In genomic region chr2:45277602-45278001, GRCm38 (mm10) we compare ENCODE assay signal across 22 mouse cellular contexts.
DNase-seq lines count a peak whose midpoint lies in the region; ATAC-seq and TF ChIP-seq lines count a peak whose summit lies in the region.
"Had no signal": no experiment of that assay in that cellular context is flagged by ENCODE, and none has a peak within 500 bp of the region (broad histone marks: within the 10 kb centered on the region; RNA-seq: fewer than 3 reads in every experiment).

No protein-coding gene starts in this region.

- TF ChIP-seq POLR2A in CH12.LX (IDR thresholded peaks at IDR 0.05; ENCODE audit: low read depth, low read length), result no peak

- no peaks in the 10 kb centered on the region for H3K36me3 ChIP-seq in CH12.LX (replicated peaks in 1 of 2; ENCODE audit: control insufficient read depth in 1 of 2, insufficient read depth in 1 of 2, low read length in 1 of 2)
- H3K36me3 ChIP-seq in hindbrain, embryonic 10.5 days, result no peaks in the 10 kb centered on the region
- H3K36me3 ChIP-seq: G1E; heart, embryonic 13.5 days; hindbrain, embryonic 13.5 days; neural tube, embryonic 15.5 days had no signal

- WGBS in hindbrain, embryonic 10.5 days, result 92% methylated on average over 2 of the region's 2 CpGs

- no peak overlapping the region for H3K27ac ChIP-seq in CH12.LX (ENCODE audit: insufficient read depth, low read depth)
- H3K27ac ChIP-seq in hindbrain, embryonic 10.5 days, result no peak overlapping the region
- H3K27ac ChIP-seq: heart, embryonic 13.5 days; hindbrain, embryonic 13.5 days; kidney, postnatal 0 days; neural tube, embryonic 15.5 days had no signal

- no peaks in the 10 kb centered on the region for H3K27me3 ChIP-seq in CH12.LX (replicated peaks)
- no peaks in the 10 kb centered on the region for H3K27me3 ChIP-seq in hindbrain, embryonic 10.5 days (ENCODE audit: insufficient read depth, poor library complexity, severe bottlenecking)
- H3K27me3 ChIP-seq: heart, embryonic 13.5 days; hindbrain, embryonic 13.5 days; neural tube, embryonic 15.5 days had no signal

- no peak for TF ChIP-seq EP300 in CH12.LX (IDR thresholded peaks at IDR 0.05; ENCODE audit: low read length)

- dilution Hi-C loops in CH12.LX (cut with MboI; ENCODE audit: extremely low pct_ligation_motif_present, extremely low pct_unique_long_range_greater_than_20kb, low sequenced_read_pairs), result no loop called here

- H3K4me3 ChIP-seq in CH12.LX (replicated peaks in 1 of 3; ENCODE audit: low read depth in 2 of 3, low read length in 2 of 3, poor library complexity in 1 of 3), result no peak overlapping the region
- no peak overlapping the region for H3K4me3 ChIP-seq in hindbrain, embryonic 10.5 days
- H3K4me3 ChIP-seq: heart, embryonic 13.5 days; hindbrain, embryonic 13.5 days; neural tube, embryonic 15.5 days had no signal

- peak; percentile 24 for ATAC-seq in common myeloid progenitor, adult 5-6 weeks (replicated peaks; ENCODE audit: low read depth, poor library complexity, severe bottlenecking)
- ATAC-seq in neutrophil, adult 5-6 weeks (ENCODE audit: extremely low read depth, insufficient number of reproducible peaks, low FRiP score, poor library complexity, severe bottlenecking), result peak; percentile 17; the same call in 1 of the 2 replicates
- ATAC-seq: forebrain, postnatal 0 days had no signal

- H3K79me2 ChIP-seq in CH12.LX (replicated peaks; ENCODE audit: control insufficient read depth, extremely low read depth, insufficient read depth, poor library complexity, severe bottlenecking), result no peaks in the 10 kb centered on the region

- H3K9ac ChIP-seq in CH12.LX (ENCODE audit: insufficient read depth, low read depth), result no peak overlapping the region
- H3K9ac ChIP-seq: forebrain, postnatal 0 days; heart, embryonic 13.5 days; hindbrain, embryonic 13.5 days; neural tube, embryonic 15.5 days had no signal

- no peak for TF ChIP-seq RAD21 in CH12.LX (IDR thresholded peaks at IDR 0.05; ENCODE audit: low read depth, low read length)

- no peak for TF ChIP-seq CTCF in CH12.LX (conservative IDR thresholded peaks at IDR 0.05 in 1 of 2, IDR thresholded peaks at IDR 0.05 in 1 of 2; ENCODE audit: low read depth in 2 of 2, low read length in 2 of 2)

- peak; percentile 34 for DNase-seq in layer of hippocampus, adult 9-11 months
- no peak for DNase-seq in layer of hippocampus, adult 18-20 months (ENCODE audit: low spot score in 2 of 2)
- DNase-seq in CH12.LX (ENCODE audit: extremely low read depth), result peak; percentile 15
- DNase-seq in hindbrain, embryonic 10.5 days (ENCODE audit: low spot score), result no peak
- DNase-seq in urinary bladder, postnatal 4 days (ENCODE audit: low spot score in 2 of 2), result no peak
- DNase-seq: adrenal gland, adult 8-10 months; cerebellum, adult 11 months; cerebellum, adult 9-11 months; forebrain, postnatal 0 days; gastrocnemius, postnatal 14 days; heart, postnatal 14 days; kidney, adult 18-20 months; right cerebral cortex, postnatal 14 days; thymus, postnatal 25 days had no signal

- no peak overlapping the region for H3K4me2 ChIP-seq in CH12.LX (ENCODE audit: insufficient read depth, low read depth, poor library complexity, severe bottlenecking)
- H3K4me2 ChIP-seq: heart, embryonic 13.5 days; hindbrain, embryonic 13.5 days; midbrain, embryonic 11.5 days; neural tube, embryonic 15.5 days had no signal

- in situ Hi-C loops in CH12.LX (cut with MboI; ENCODE audit: low pct_ligation_motif_present, low pct_unique_long_range_greater_than_20kb, low sequenced_read_pairs), result no loop called here

- peaks cover 7 to 47% of the 10 kb centered on the region in 2 experiments; a peak in 3 of 4 replicates for H3K4me1 ChIP-seq in CH12.LX (ENCODE audit: control insufficient read depth in 1 of 2, insufficient read depth in 2 of 2)
- no peaks in the 10 kb centered on the region for H3K4me1 ChIP-seq in hindbrain, embryonic 10.5 days (replicated peaks)
- H3K4me1 ChIP-seq: heart, embryonic 13.5 days; hindbrain, embryonic 13.5 days; neural tube, embryonic 15.5 days had no signal

- H3K9me3 ChIP-seq in CH12.LX (replicated peaks; ENCODE audit: low read length), result no peaks in the 10 kb centered on the region
- no peaks in the 10 kb centered on the region for H3K9me3 ChIP-seq in hindbrain, embryonic 10.5 days
- H3K9me3 ChIP-seq: G1E; heart, embryonic 13.5 days; hindbrain, embryonic 13.5 days; neural tube, embryonic 15.5 days had no signal

TF ChIP-seq in CH12.LX, 34 proteins besides CTCF, POLR2A, EP300 and RAD21:
- TF ChIP-seq ELF1 (IDR thresholded peaks at IDR 0.05; ENCODE audit: low read depth, low read length), result no peak
- no peak for TF ChIP-seq SMC3 (IDR thresholded peaks at IDR 0.05; ENCODE audit: low read depth, low read length)
- TF ChIP-seq MEF2A (IDR thresholded peaks at IDR 0.05; ENCODE audit: borderline replicate concordance, low read depth, low read length), result no peak
- no peak for TF ChIP-seq GABPA (IDR thresholded peaks at IDR 0.05; ENCODE audit: insufficient replicate concordance, low read depth, low read length)
- TF ChIP-seq SIN3A (IDR thresholded peaks at IDR 0.05; ENCODE audit: low read length), result no peak
- no peak for TF ChIP-seq CHD2 (IDR thresholded peaks at IDR 0.05; ENCODE audit: low read length)
- TF ChIP-seq MYC (IDR thresholded peaks at IDR 0.05; ENCODE audit: low read depth, low read length), result no peak
- TF ChIP-seq MAZ (IDR thresholded peaks at IDR 0.05; ENCODE audit: low read depth, low read length), result no peak
- TF ChIP-seq MAFK (IDR thresholded peaks at IDR 0.05; ENCODE audit: insufficient replicate concordance, low read length), result no peak
- no peak for TF ChIP-seq KAT2A (IDR thresholded peaks at IDR 0.05; ENCODE audit: insufficient replicate concordance, low read length)
- no peak for TF ChIP-seq JUND (conservative IDR thresholded peaks at IDR 0.05; ENCODE audit: low read depth, low read length)
- TF ChIP-seq HCFC1 (IDR thresholded peaks at IDR 0.05; ENCODE audit: low read depth, low read length), result no peak
- TF ChIP-seq ZMIZ1 (IDR thresholded peaks at IDR 0.05; ENCODE audit: low read depth, low read length), result no peak
- no peak for TF ChIP-seq ZC3H11A (IDR thresholded peaks at IDR 0.05; ENCODE audit: low read depth, low read length)
- no peak for TF ChIP-seq CHD1 (IDR thresholded peaks at IDR 0.05; ENCODE audit: low read depth, low read length)
- TF ChIP-seq NRF1 (IDR thresholded peaks at IDR 0.05; ENCODE audit: low read depth, low read length), result no peak
- TF ChIP-seq MAX (IDR thresholded peaks at IDR 0.05; ENCODE audit: low read length), result no peak
- no peak for TF ChIP-seq TBP (conservative IDR thresholded peaks at IDR 0.05; ENCODE audit: low read depth, low read length)

Comparison
In these comparisons a context has a peak if more than half of its experiments do, and no peak if none do; other contexts are left out.
1. DNase-seq: peak in layer of hippocampus, adult 9-11 months (single experiment) and CH12.LX (single experiment); none in layer of hippocampus, adult 18-20 months (0 of 2), hindbrain, embryonic 10.5 days (single experiment) and urinary bladder, postnatal 4 days (0 of 2).